Mouse (Mus musculus): ENCODE data around the gene Gm5862. TPM values are rescaled to one million over a fixed set of nuclear protein-coding genes. Genes with fewer than 3 reads are reported as not detected.
A peak's percentile ranks its signal among the peaks of the same experiment; 100 is the strongest.
"Not testable (repeated sequence)": the region's sequence is repeated elsewhere in the genome, so short reads cannot be mapped to it uniquely, and the experiment has no call there.

The Gm5862 gene
- polyA plus RNA-seq (2015; fragmentation: Nextera tagmentation; extraction: Ambion mirVana) = not detected in 2 replicates

DNA sequence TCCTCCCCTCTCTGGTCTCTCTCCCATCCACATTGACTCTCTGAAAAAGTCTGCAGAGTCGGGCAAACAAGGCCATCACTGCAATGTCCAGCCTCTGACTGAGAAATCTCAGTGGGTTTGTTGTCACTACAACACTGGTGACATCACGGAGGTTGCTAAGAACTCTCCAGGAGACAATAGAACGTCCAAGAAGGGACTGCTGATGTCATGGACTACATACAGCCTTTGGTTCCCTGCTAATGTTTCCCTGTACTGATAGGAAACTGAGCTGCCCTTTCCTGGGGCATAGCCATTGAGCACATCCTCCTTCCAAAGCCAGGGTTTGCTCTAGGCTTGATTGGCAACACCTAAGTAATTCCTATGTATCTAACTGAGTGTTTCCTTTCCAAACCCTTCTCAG lies at the start of gene Gm5862:
TSS of gene Gm5862 (minus strand) at position 101 of the 400 bp plus-strand sequence.
- H3K27ac ChIP-seq; H3K36me3 ChIP-seq (ENCODE audit: insufficient read depth, low read length); ATAC-seq (replicated peaks; ENCODE audit: low FRiP score, low read depth); H3K9me3 ChIP-seq (replicated peaks; ENCODE audit: low read length); H3K4me3 ChIP-seq (replicated peaks; ENCODE audit: low read depth, low read length); H3K27me3 ChIP-seq (ENCODE audit: insufficient read depth, low read length); DNase-seq (ENCODE audit: low spot score); H3K4me2 ChIP-seq (ENCODE audit: low read length); H3K9ac ChIP-seq (ENCODE audit: low read depth, low read length); H3K4me1 ChIP-seq (replicated peaks; ENCODE audit: insufficient read depth, low read length): not testable (repeated sequence)
- WGBS = no CpG with 5 or more reads among the region's 3 CpGs

GRCm38 (mm10) chr5:26070716-26071115 lies 48.0 kb upstream of the Gm5862 start:
- no peaks in the 10 kb centered on the region for H3K4me1 ChIP-seq (replicated peaks; ENCODE audit: insufficient read depth, low read length)
- no peak for TF ChIP-seq CTCF (IDR thresholded peaks at IDR 0.05; ENCODE audit: low read depth)
- H3K36me3 ChIP-seq (ENCODE audit: insufficient read depth, low read length) = no peaks in the 10 kb centered on the region
- H3K9ac ChIP-seq (ENCODE audit: low read depth, low read length) = no peak overlapping the region
- no peak overlapping the region for H3K4me2 ChIP-seq (ENCODE audit: low read length)
- no peaks in the 10 kb centered on the region for H3K9me3 ChIP-seq (replicated peaks; ENCODE audit: low read length)
- WGBS = 90% methylated on average over 24 of the region's 24 CpGs
- no peak overlapping the region for H3K4me3 ChIP-seq (replicated peaks; ENCODE audit: low read depth, low read length)
- no peaks in the 10 kb centered on the region for H3K27me3 ChIP-seq (ENCODE audit: insufficient read depth, low read length)
- no peak for DNase-seq (ENCODE audit: low spot score)
- no peak for ATAC-seq (replicated peaks; ENCODE audit: low FRiP score, low read depth)
- no peak overlapping the region for H3K27ac ChIP-seq

DNA sequence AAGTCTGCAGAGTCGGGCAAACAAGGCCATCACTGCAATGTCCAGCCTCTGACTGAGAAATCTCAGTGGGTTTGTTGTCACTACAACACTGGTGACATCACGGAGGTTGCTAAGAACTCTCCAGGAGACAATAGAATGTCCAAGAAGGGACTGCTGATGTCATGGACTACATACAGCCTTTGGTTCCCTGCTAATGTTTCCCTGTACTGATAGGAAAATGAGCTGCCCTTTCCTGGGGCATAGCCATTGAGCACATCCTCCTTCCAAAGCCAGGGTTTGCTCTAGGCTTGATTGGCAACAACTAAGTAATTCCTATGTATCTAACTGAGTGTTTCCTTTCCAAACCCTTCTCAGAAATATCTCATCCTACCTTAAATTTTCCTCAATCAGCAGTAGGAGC lies 35.8 kb upstream of the Gm5862 start, which contains the start of gene Gm7347:
TSS of gene Gm7347 (minus strand) at position 101 of the 400 bp plus-strand sequence.
- not testable (repeated sequence) for ATAC-seq (replicated peaks; ENCODE audit: low FRiP score, low read depth); H3K4me3 ChIP-seq (replicated peaks; ENCODE audit: low read depth, low read length); H3K4me2 ChIP-seq (ENCODE audit: low read length); DNase-seq (ENCODE audit: low spot score); H3K27ac ChIP-seq; H3K9ac ChIP-seq (ENCODE audit: low read depth, low read length); H3K4me1 ChIP-seq (replicated peaks; ENCODE audit: insufficient read depth, low read length); H3K27me3 ChIP-seq (ENCODE audit: insufficient read depth, low read length); H3K9me3 ChIP-seq (replicated peaks; ENCODE audit: low read length); H3K36me3 ChIP-seq (ENCODE audit: insufficient read depth, low read length)
- no CpG with 5 or more reads among the region's 2 CpGs for WGBS

DNA sequence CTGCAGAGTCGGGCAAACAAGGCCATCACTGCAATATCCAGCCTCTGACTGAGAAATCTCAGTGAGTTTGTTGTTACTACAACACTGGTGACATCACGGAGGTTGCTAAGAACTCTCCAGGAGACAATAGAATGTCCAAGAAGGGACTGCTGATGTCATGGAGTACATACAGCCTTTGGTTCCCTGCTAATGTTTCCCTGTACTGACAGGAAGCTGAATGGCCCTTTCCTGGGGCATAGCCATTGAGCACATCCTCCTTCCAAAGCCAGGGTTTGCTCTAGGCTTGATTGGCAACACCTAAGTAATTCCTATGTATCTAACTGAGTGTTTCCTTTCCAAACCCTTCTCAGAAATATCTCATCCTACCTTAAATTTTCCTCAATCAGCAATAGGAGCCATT lies 16.7 kb upstream of the Gm5862 start, which contains the start of gene Speer4a:
TSS of gene Speer4a (minus strand) at position 101 of the 400 bp plus-strand sequence.
- H3K4me3 ChIP-seq (replicated peaks; ENCODE audit: low read depth, low read length); H3K27ac ChIP-seq; H3K36me3 ChIP-seq (ENCODE audit: insufficient read depth, low read length); H3K4me1 ChIP-seq (replicated peaks; ENCODE audit: insufficient read depth, low read length); DNase-seq (ENCODE audit: low spot score); H3K27me3 ChIP-seq (ENCODE audit: insufficient read depth, low read length); H3K4me2 ChIP-seq (ENCODE audit: low read length); ATAC-seq (replicated peaks; ENCODE audit: low FRiP score, low read depth); H3K9me3 ChIP-seq (replicated peaks; ENCODE audit: low read length); H3K9ac ChIP-seq (ENCODE audit: low read depth, low read length): not testable (repeated sequence)
- WGBS = 76% methylated on average over 2 of the region's 2 CpGs

- H3K9ac ChIP-seq (ENCODE audit: low read depth, low read length); H3K9me3 ChIP-seq (replicated peaks; ENCODE audit: low read length); H3K4me2 ChIP-seq (ENCODE audit: low read length); H3K4me3 ChIP-seq (replicated peaks; ENCODE audit: low read depth, low read length); H3K27me3 ChIP-seq (ENCODE audit: insufficient read depth, low read length); H3K4me1 ChIP-seq (replicated peaks; ENCODE audit: insufficient read depth, low read length); H3K36me3 ChIP-seq (ENCODE audit: insufficient read depth, low read length); ATAC-seq (replicated peaks; ENCODE audit: low FRiP score, low read depth); DNase-seq (ENCODE audit: low spot score); H3K27ac ChIP-seq: not testable (repeated sequence)
- 70% methylated on average over 6 of the region's 7 CpGs for WGBS
These were observed 15.0 kb downstream of the Gm5862 start for GRCm38 (mm10) chr5:26007697-26008096.

GRCm38 (mm10) chr5:26006937-26007695 lies 15.6 kb downstream of the Gm5862 start:
- WGBS = 23% methylated on average over 42 of the region's 45 CpGs
- H3K36me3 ChIP-seq (ENCODE audit: insufficient read depth, low read length); H3K9ac ChIP-seq (ENCODE audit: low read depth, low read length); H3K27ac ChIP-seq; H3K4me1 ChIP-seq (replicated peaks; ENCODE audit: insufficient read depth, low read length); H3K27me3 ChIP-seq (ENCODE audit: insufficient read depth, low read length); H3K9me3 ChIP-seq (replicated peaks; ENCODE audit: low read length): not testable (repeated sequence)
- H3K4me2 ChIP-seq (ENCODE audit: low read length) = peak overlapping the region; percentile 51
- peak overlapping the region; percentile 27 for H3K4me3 ChIP-seq (replicated peaks; ENCODE audit: low read depth, low read length)
- ATAC-seq (replicated peaks; ENCODE audit: low FRiP score, low read depth) (peak; percentile 84), DNase-seq (ENCODE audit: low spot score) (peak; percentile 34)

- not testable (repeated sequence) for H3K27ac ChIP-seq; H3K4me3 ChIP-seq (replicated peaks; ENCODE audit: low read depth, low read length); H3K36me3 ChIP-seq (ENCODE audit: insufficient read depth, low read length); H3K4me1 ChIP-seq (replicated peaks; ENCODE audit: insufficient read depth, low read length); ATAC-seq (replicated peaks; ENCODE audit: low FRiP score, low read depth); H3K4me2 ChIP-seq (ENCODE audit: low read length); DNase-seq (ENCODE audit: low spot score); H3K27me3 ChIP-seq (ENCODE audit: insufficient read depth, low read length); H3K9me3 ChIP-seq (replicated peaks; ENCODE audit: low read length); H3K9ac ChIP-seq (ENCODE audit: low read depth, low read length)
- 100% methylated on average over 1 of the region's 2 CpGs for WGBS
These were observed 18.0 kb downstream of the Gm5862 start, which contains the start of gene Gm1979 for GRCm38 (mm10) chr5:26004698-26005097. Gene Gm1979 (minus strand): TSS chr5:26004798.

- not testable (repeated sequence) for H3K36me3 ChIP-seq (ENCODE audit: insufficient read depth, low read length); H3K4me3 ChIP-seq (replicated peaks; ENCODE audit: low read depth, low read length); H3K4me2 ChIP-seq (ENCODE audit: low read length); H3K27me3 ChIP-seq (ENCODE audit: insufficient read depth, low read length); ATAC-seq (replicated peaks; ENCODE audit: low FRiP score, low read depth); H3K4me1 ChIP-seq (replicated peaks; ENCODE audit: insufficient read depth, low read length); DNase-seq (ENCODE audit: low spot score); H3K27ac ChIP-seq; H3K9ac ChIP-seq (ENCODE audit: low read depth, low read length); H3K9me3 ChIP-seq (replicated peaks; ENCODE audit: low read length)
- no CpG with 5 or more reads among the region's 3 CpGs for WGBS
These were observed 34.2 kb downstream of the Gm5862 start, which contains the start of gene Gm21698 for GRCm38 (mm10) chr5:25988550-25988949. Gene Gm21698 (minus strand): TSS chr5:25988650.

DNA sequence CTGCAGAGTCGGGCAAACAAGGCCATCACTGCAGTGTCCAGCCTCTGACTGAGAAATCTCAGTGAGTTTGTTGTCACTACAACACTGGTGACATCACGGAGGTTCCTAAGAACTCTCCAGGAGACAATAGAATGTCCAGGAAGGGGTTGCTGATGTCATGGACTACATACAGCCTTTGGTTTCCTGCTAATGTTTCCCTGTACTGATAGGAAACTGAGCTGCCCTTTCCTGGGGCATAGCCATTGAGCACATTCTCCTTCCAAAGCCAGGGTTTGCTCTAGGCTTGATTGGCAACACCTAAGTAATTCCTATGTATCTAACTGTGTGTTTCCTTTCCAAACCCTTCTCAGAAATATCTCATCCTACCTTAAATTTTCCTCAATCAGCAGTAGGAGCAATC lies 50.2 kb downstream of the Gm5862 start, which contains the start of gene Gm21680:
TSS of gene Gm21680 (minus strand) at position 101 of the 400 bp plus-strand sequence.
- not testable (repeated sequence) for H3K9me3 ChIP-seq (replicated peaks; ENCODE audit: low read length); H3K4me2 ChIP-seq (ENCODE audit: low read length); ATAC-seq (replicated peaks; ENCODE audit: low FRiP score, low read depth); DNase-seq (ENCODE audit: low spot score); H3K27me3 ChIP-seq (ENCODE audit: insufficient read depth, low read length); H3K27ac ChIP-seq; H3K4me3 ChIP-seq (replicated peaks; ENCODE audit: low read depth, low read length); H3K4me1 ChIP-seq (replicated peaks; ENCODE audit: insufficient read depth, low read length); H3K9ac ChIP-seq (ENCODE audit: low read depth, low read length); H3K36me3 ChIP-seq (ENCODE audit: insufficient read depth, low read length)
- WGBS = no CpG with 5 or more reads among the region's 2 CpGs
